Mouse (Mus musculus): Measurements from ENCODE around the gene Tmem115. TPM values are rescaled to one million over a fixed set of nuclear protein-coding genes. Genes with fewer than 3 reads are reported as not detected.
A peak's percentile ranks its signal among the peaks of the same experiment; 100 is the strongest.

Gene Tmem115
- total RNA-seq, 1 experiment: 42.3 TPM

DNA sequence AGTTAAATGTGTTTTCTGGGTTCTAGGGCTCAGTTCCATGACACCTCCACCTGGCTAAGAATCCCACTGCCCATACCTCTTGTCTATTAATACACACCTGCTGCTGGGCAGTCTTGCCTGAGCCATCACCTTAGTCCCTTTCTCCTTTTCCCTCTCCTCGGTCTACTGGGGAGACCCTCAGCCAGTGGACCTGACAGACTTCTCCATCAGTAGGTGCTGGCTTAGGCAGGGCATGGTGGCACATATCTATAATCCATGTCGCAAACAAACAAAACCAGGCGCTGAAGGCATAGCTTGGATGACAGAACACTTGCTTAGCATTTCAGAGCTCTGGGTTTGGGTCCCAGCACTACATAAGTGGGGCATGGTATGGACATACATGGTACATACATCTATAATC is 5.0 kb downstream of the Tmem115 start:
- TF ChIP-seq HCFC1 (IDR thresholded peaks at IDR 0.05; ENCODE audit: borderline replicate concordance, insufficient read depth, low read length) (no peak), ZC3H11A (IDR thresholded peaks at IDR 0.05; ENCODE audit: borderline replicate concordance, low read depth, low read length) (no peak), CHD2 (IDR thresholded peaks at IDR 0.05; ENCODE audit: low read depth, low read length) (no peak), ZNF384 (IDR thresholded peaks at IDR 0.05; ENCODE audit: low read depth, low read length) (no peak), MAFK (IDR thresholded peaks at IDR 0.05; ENCODE audit: insufficient read depth, low read depth, low read length) (no peak)
- DNase-seq (ENCODE audit: low read depth, low spot score): no peak
- H3K9ac ChIP-seq (ENCODE audit: insufficient read depth, low read depth, low read length, poor library complexity, severe bottlenecking): no peak overlapping the region
- H3K4me3 ChIP-seq (ENCODE audit: insufficient read depth in 1 of 2, low read depth in 1 of 2, low read length in 2 of 2, poor library complexity in 1 of 2, severe bottlenecking in 1 of 2): no peak overlapping the region
- peaks cover 22% of the 10 kb centered on the region for H3K36me3 ChIP-seq (ENCODE audit: control insufficient read depth, insufficient read depth, low read length, poor library complexity, severe bottlenecking)
- peaks cover 4 to 17% of the 10 kb centered on the region in 2 experiments; a peak in 3 of 4 replicates for H3K4me1 ChIP-seq (ENCODE audit: control insufficient read depth in 2 of 2, insufficient read depth in 2 of 2, low read length in 2 of 2, poor library complexity in 1 of 2)
- in situ Hi-C loops (cut with MboI; ENCODE audit: low sequenced_read_pairs in 2 of 2, unreplicated experiment in 2 of 2): no loop called here
- H3K27ac ChIP-seq (ENCODE audit: insufficient read depth, low read depth, low read length, poor library complexity, severe bottlenecking): no peak overlapping the region
- no peaks in the 10 kb centered on the region for H3K9me3 ChIP-seq (ENCODE audit: control insufficient read depth, insufficient read depth, low read depth, low read length)

- H3K4me1 ChIP-seq (ENCODE audit: control insufficient read depth in 2 of 2, insufficient read depth in 2 of 2, low read length in 2 of 2, poor library complexity in 1 of 2): peaks cover 4 to 19% of the 10 kb centered on the region in 2 experiments; a peak in 3 of 4 replicates
- DNase-seq (ENCODE audit: low read depth, low spot score): no peak
- H3K9ac ChIP-seq (ENCODE audit: insufficient read depth, low read depth, low read length, poor library complexity, severe bottlenecking): no peak overlapping the region
- no peak overlapping the region for H3K27ac ChIP-seq (ENCODE audit: insufficient read depth, low read depth, low read length, poor library complexity, severe bottlenecking)
- TF ChIP-seq ZC3H11A (IDR thresholded peaks at IDR 0.05; ENCODE audit: borderline replicate concordance, low read depth, low read length) (no peak), HCFC1 (IDR thresholded peaks at IDR 0.05; ENCODE audit: borderline replicate concordance, insufficient read depth, low read length) (no peak)
- no peak overlapping the region for H3K4me3 ChIP-seq (ENCODE audit: insufficient read depth in 1 of 2, low read depth in 1 of 2, low read length in 2 of 2, poor library complexity in 1 of 2, severe bottlenecking in 1 of 2)
- no peaks in the 10 kb centered on the region for H3K9me3 ChIP-seq (ENCODE audit: control insufficient read depth, insufficient read depth, low read depth, low read length)
- in situ Hi-C loops (cut with MboI; ENCODE audit: low sequenced_read_pairs in 2 of 2, unreplicated experiment in 2 of 2): no loop called here
- H3K36me3 ChIP-seq (ENCODE audit: control insufficient read depth, insufficient read depth, low read length, poor library complexity, severe bottlenecking): peaks cover 28% of the 10 kb centered on the region
These were observed 6.2 kb downstream of the Tmem115 start for GRCm38 (mm10) chr9:107539940-107540339.

DNA sequence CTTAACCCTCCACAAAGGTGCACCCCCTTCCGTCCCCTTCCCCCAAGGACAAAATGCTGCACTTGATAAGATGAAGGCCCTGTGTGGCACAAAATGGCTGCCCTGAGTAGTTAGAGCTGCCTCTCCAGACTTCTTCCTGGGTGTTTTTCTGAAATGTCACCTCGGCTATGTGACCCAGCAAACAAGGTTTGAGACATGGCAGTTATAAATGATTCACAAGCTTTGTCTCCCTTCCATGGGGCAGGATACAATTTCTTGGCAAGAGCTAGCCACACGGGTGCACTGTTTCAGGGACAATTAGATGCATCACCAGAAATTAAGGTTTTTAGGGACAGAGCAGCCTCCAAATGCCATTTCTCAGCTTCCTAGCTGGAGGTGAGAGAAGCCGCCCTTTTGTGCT is 6.7 kb downstream of the Tmem115 start:
- TF ChIP-seq ZC3H11A (IDR thresholded peaks at IDR 0.05; ENCODE audit: borderline replicate concordance, low read depth, low read length): no peak
- no peak for TF ChIP-seq CHD2 (IDR thresholded peaks at IDR 0.05; ENCODE audit: low read depth, low read length)
- TF ChIP-seq ZNF384 (IDR thresholded peaks at IDR 0.05; ENCODE audit: low read depth, low read length): no peak
- Histone ChIP-seq H3K9ac (ENCODE audit: insufficient read depth, low read depth, low read length, poor library complexity, severe bottlenecking) (no peak overlapping the region), H3K4me1 (ENCODE audit: control insufficient read depth in 2 of 2, insufficient read depth in 2 of 2, low read length in 2 of 2, poor library complexity in 1 of 2) (peaks cover 3 to 19% of the 10 kb centered on the region in 2 experiments; a peak in 3 of 4 replicates), H3K36me3 (ENCODE audit: control insufficient read depth, insufficient read depth, low read length, poor library complexity, severe bottlenecking) (peaks cover 28% of the 10 kb centered on the region), H3K9me3 (ENCODE audit: control insufficient read depth, insufficient read depth, low read depth, low read length) (no peaks in the 10 kb centered on the region), H3K4me3 (ENCODE audit: insufficient read depth in 1 of 2, low read depth in 1 of 2, low read length in 2 of 2, poor library complexity in 1 of 2, severe bottlenecking in 1 of 2) (no peak overlapping the region), H3K27ac (ENCODE audit: insufficient read depth, low read depth, low read length, poor library complexity, severe bottlenecking) (no peak overlapping the region)
- no peak for DNase-seq (ENCODE audit: low read depth, low spot score)
- in situ Hi-C loops (cut with MboI; ENCODE audit: low sequenced_read_pairs in 2 of 2, unreplicated experiment in 2 of 2): no loop called here

- Histone ChIP-seq H3K9me3 (ENCODE audit: control insufficient read depth, insufficient read depth, low read depth, low read length) (no peaks in the 10 kb centered on the region), H3K4me1 (ENCODE audit: control insufficient read depth in 2 of 2, insufficient read depth in 2 of 2, low read length in 2 of 2, poor library complexity in 1 of 2) (peaks cover 0 to 15% of the 10 kb centered on the region in 2 experiments; a peak in 3 of 4 replicates), H3K27ac (ENCODE audit: insufficient read depth, low read depth, low read length, poor library complexity, severe bottlenecking) (no peak overlapping the region), H3K36me3 (ENCODE audit: control insufficient read depth, insufficient read depth, low read length, poor library complexity, severe bottlenecking) (peaks cover 28% of the 10 kb centered on the region), H3K9ac (ENCODE audit: insufficient read depth, low read depth, low read length, poor library complexity, severe bottlenecking) (no peak overlapping the region), H3K4me3 (ENCODE audit: insufficient read depth in 1 of 2, low read depth in 1 of 2, low read length in 2 of 2, poor library complexity in 1 of 2, severe bottlenecking in 1 of 2) (peak overlapping the region; percentile 80 to 93)
- no peak for DNase-seq (ENCODE audit: low read depth, low spot score)
- in situ Hi-C loops (cut with MboI; ENCODE audit: low sequenced_read_pairs in 2 of 2, unreplicated experiment in 2 of 2): no loop called here
- TF ChIP-seq ZNF384 (IDR thresholded peaks at IDR 0.05; ENCODE audit: low read depth, low read length) (no peak), ZC3H11A (IDR thresholded peaks at IDR 0.05; ENCODE audit: borderline replicate concordance, low read depth, low read length) (no peak), MAFK (IDR thresholded peaks at IDR 0.05; ENCODE audit: insufficient read depth, low read depth, low read length) (no peak), HCFC1 (IDR thresholded peaks at IDR 0.05; ENCODE audit: borderline replicate concordance, insufficient read depth, low read length) (no peak), CHD2 (IDR thresholded peaks at IDR 0.05; ENCODE audit: low read depth, low read length) (no peak)
These were observed 7.3 kb downstream of the Tmem115 start for GRCm38 (mm10) chr9:107541005-107541404.
